Mouse (Mus musculus) right cerebral cortex, postnatal 4 days (tissue): ENCODE results near the gene Chic2.

Experiments
- DNase-seq: peaks from one replicate; pipeline ENCODE4 v3.0.0-alpha.2; 2022

Chic2 gene

DNA sequence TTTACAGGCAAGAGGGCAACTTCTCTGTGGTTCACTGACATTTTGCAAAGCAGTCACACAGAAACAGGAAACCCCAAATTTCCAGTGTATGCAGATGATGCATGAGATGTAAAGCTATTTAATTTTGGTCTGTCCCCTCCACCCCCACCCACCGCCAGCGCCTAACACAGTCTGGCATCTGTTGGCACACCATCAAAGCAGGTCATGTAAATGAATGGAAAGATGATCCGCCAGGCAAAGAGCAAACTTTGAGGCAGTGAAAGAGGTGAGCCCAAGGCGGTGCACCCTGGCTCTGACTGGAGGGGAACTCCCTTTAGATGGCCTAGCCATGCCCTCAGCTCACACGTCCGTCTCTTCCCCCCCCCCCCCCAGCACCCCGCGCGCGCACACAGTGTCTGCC, 22.1 kb upstream of the Chic2 start:
- no peak for DNase-seq

DNA sequence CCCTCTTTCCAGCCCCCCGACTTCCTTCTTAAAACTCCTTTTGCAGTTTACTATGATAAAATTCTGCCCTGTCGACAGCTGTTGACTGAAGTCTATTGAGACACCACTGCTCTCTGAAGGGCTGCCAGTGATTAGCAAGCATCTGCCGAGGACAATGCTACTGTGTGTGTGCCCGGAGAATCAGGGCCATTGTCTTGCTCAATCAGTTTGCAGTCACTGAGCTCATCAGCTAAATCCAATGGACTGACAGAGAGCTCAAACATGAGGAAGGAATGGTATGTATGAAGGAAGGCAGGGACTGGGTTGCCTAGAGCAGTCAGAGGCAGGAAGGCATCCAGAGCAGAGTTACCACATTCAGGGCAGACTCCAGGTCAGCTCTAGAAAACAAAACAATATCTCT, 18.6 kb upstream of the Chic2 start:
- no peak for DNase-seq

DNA sequence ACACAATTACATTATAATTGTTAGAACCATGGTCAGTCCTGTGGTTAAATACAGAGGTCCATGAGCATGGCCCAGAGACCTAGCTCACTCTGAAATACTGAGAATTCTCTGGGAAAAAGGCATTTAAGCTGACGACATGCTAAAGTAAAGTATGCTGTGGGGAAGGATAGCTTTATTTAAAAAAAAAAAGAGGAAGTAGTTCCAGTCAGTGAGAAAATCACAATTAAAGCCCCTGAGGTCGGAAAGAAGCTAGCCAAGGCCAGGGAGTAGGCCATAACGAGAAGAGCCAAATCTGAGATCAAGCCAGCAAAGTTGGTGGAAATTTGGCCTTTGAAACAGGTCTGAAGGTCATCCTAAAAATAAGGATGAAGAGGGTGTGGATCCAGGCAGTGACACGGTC, 6.5 kb upstream of the Chic2 start:
- no peak for DNase-seq

DNA sequence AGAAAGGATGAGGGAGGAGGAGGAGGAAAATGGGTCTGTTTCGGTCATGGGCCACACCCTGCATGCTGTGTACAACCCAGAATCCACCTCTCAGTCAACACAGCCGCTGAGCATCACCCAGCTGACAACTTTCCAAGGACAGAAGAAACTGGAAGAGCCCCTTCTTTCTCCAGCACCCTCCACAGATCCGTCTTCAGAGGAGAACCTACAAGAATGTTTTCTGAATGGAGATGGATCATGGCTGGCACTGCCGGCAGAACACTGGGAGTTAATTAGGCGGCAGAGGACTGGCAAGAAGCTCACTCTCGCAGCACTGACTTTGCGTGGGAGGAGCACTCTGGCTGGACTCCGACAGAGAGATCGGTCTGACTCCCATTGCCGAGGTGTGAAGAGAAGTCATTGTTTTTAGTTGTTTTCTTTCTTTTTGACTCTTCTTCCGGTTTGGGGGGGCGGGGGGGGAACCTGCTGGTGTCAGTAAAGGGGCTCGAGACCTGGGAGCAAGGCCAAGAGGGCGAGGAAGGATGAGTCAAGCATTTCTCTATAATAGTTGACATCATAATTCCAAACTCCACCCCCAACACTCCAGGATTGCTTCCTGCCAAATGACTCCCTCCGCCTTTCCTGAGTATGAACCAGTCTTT, 2.2 kb upstream of the Chic2 start:
- DNase-seq: no peak

DNA sequence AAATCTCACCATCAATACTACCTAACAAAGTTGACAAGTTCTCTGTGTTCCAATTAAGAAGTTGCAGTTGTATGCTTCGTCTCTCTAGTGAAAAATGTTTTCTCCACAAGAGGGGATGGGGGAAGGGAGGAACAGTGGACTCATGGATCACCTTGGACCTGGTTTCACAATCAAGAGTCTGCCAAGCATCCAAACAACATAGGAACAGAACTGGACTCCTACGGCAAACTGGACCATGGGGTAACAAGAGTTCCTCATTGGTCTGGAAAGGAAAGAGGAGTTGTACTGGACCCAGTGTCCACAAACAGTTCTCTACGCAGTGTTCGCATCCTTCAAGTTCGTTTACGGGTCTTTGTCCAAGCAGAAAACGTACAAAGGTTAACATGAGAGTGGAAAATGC, 797 bp upstream of the Chic2 start:
- no peak for DNase-seq

DNA sequence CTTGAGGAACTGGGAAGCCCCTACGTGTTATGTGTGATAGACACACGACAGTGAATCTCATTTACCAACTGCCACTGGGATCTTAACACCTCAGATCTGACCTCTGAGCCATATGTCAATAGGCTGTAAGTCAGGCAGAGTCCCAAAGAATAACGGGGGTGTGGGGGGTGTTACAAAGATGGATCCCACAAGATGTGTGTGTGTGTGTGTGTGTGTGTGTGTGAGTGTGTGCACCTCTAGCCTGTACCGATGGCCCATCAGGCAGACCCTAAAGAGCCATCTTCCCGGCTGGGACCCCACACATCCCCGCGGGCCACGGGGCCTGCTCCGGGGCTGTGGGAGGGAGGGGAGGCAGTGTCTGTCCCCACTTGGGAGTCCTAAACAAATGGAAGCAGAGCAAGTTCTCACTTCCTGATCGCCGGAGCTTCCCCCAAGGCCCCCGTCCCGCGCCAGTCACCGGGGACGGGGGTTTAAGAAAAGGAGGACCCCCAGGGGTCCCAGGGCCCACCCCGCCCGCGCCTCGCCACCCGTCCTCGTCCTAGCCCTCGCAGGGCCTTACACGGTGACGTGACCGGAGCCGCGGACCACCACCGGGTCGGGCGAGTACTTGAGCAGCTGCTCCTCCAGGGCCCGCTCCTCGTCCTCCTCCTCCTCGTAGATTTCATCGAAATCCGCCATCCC, 813 bp downstream of the Chic2 start:
- peak; percentile 52 for DNase-seq

DNA sequence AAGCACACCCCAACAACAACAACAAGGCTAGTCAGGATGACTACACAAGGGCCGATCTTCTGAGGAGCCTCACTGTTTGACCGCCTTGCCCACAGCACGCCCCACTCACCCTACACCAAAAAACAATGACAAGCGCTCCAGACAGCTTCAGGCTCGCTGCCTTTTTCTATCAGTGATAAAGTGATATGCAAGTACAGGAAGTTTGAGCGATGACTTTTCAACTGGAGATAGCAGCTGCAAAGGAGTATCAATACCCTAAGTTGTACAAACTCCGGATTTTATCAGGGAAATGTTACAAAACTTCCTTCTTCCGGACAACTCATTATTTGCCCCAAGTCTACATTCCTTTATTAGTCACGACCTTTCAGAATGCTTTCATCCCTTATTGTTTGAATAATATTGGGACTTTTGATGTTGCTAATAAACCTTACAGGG, 1.5 kb downstream of the Chic2 start:
- no peak for DNase-seq

DNA sequence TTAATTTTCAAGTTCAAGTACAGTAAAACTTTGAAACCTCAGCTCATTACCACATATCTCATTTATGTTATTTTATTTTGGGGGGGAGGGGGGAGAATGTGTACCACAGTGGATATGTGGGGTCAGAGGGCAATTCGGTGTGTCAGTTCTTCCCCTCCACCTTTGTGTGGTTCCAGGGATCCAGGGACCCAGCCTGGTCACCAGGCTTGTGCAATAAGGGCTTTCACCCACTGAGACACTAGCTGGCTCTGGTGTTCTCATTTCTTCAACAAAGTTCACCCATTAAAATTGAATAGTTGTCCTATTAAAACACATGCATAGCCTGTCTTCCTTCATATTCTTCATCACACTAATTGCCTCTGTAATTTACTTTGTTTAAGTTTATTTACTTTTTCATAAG, 5.3 kb downstream of the Chic2 start:
- DNase-seq: no peak

DNA sequence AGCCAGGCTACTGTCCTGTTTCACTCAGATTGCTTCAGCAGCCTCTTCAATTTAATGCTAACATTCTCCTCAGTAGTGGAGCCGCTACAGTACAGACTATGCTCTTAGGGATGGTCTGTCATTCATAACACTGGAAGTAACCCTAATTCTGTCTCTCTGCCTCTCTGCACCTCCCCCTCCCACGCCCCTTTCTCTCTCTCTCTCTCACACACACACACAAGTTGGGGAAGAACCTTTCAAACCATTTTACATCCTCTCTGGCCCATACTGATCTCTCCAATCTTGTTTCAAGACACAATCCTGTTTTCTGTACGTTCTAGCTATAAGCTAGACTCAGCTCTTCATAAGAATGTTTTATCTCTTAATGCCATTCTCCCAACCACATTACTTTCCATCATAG, 9.1 kb downstream of the Chic2 start:
- no peak for DNase-seq

DNA sequence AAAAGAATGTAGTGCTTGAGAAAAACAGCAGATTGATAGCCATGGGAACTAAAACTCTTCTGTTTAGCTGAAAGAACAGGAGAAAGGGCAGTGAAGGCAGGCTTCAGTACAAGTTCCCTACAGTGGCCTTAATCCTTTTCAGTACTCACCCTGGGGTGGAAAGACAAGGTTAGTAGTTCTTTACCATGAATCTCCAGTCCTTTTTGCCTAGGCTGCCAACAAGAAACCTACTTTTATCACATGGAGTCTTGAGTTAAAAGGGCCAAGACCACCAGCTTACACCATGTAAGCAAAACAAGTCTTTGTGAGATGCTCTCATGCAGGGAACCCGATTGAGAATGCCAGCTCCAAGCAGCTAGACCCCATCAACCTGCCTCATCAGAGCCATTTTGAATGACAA, 29.8 kb downstream of the Chic2 start:
- no peak for DNase-seq

DNA sequence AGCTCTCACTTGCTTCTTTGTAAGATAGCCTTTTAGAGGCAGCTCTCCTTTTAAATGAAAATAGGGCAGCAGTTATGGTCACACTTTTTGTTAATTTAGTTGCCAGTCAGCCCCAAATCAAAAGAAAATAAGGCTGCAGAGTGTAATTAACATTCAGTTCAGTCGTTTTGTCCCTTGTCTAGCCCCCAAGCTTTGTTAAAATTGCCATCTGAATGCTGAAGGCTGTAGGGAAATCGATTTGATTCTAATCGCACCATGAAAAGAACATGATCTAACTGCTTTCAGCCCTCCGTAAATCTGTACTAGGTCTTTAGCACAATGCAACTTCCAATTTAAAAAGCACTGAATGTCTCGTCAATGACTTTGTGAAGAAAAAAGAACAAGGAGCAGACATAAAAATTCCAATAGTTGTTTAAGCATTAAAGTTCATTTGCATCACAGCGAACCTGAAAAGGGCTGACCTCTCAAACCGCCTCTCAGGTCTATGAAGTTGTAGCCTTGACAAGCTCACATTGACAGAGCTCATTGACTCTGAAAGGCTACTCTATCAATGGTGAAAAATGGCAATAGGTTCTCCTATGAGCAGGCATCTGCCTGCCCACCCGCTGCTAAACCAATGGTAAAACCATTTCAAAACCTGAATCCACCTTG, 31.7 kb downstream of the Chic2 start:
- no peak for DNase-seq

DNA sequence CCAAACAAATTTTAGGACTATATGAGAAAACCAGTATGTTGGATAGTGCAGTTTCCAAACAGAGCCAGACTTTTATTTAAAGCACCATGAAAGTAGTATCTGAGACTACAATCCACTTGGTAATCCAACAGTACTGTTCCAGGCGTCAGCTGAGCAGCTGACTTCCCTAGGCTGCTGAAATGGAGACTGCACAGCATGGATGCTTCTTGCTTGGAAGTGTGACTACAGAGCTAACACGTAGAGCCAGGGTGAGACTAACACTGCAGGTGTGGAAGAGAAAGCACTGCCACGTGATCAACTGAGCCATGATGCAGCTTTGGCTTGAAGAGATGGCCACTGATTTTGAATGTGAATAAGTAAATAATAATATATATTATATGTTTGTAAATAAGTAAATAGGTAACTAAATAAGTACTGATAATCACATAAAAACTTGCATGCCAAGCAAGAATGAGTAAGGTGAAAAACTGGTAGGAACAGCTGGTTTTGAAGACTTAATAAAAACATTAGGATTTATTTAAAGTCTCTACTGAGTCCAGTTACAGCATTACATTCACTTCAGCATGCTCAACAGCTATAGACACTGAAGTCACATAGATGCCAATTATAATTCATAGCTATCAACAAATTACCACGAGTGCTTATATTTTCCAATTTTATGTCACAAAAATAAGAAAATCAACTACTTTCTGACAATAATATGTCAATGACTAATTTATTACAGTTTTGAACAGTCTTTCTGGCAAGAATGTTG, 32.4 kb downstream of the Chic2 start:
- no peak for DNase-seq

DNA sequence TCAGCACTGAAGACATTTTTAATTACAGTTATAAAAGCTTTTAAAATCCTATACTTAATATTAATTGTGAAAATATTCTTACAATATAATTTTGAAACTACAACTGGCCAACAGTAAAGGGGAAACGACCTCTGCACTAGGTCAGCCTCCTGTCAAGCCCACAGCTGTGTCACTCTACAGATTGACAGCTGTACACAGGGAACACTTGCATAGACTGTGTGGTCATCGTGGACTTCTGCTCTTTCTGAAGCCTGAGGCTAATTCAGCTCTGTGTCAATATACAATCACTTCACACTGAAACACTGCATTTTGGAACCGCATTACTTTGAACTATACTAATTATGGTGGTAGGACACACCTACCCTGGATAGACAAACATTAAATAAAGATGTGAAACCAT, 39.8 kb downstream of the Chic2 start:
- no peak for DNase-seq

DNA sequence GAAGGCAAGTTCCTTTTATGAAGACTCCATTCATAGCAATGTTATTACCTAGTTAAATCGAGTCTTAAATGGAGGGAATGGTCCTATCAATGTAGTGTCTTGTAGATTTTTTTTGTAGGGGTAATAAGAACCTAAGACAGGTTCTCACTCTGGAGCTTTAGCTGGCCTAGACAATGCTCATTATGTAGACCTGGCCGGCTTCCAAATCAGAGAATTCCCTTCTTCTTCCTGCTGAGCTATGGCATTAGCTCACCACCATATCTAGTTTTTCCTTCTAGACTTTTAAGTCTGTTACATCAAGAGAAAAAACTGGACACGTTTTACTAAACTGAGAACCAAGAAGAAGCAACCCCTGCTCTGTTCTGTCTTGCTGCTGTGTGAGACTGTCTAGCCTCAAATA, 42.5 kb downstream of the Chic2 start:
- DNase-seq: no peak

DNA sequence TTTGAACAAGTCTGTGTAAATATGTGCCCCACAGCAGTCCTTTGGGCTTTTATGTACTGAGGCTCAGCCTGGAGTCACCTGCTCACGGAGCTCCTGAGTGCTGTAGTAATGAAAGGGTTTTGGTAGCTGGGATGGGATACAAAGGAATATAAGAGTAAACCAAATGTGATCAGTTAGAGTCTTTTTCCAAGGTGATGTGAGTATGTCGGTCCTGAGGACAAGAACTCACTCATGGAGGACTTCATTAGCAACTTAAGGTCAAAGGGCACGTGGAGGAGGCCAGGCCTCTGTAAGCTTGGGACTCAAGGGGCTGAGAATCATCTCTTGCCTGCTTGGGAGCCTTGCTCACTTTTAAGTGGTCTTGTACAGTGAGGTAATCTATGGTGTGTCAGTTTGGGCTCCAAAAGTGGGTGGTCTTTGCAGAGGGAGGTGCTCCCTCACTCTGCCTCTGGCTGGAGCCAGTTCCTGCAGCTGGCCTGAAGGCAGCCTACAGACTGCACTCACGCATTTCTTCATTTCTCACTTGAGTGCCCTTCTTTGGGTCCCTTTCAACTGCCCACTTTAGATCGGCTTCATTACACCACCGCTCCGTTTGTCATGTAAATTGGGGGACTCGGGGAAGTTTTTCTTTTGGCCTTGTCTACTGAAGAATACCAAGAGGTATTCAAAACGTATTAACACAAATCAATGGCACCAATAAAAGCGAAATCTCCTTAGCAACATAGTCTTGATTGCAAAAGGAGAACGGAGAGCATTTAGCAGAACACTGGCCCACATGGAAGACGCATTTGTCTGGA, 45.7 kb downstream of the Chic2 start:
- DNase-seq: no peak

DNA sequence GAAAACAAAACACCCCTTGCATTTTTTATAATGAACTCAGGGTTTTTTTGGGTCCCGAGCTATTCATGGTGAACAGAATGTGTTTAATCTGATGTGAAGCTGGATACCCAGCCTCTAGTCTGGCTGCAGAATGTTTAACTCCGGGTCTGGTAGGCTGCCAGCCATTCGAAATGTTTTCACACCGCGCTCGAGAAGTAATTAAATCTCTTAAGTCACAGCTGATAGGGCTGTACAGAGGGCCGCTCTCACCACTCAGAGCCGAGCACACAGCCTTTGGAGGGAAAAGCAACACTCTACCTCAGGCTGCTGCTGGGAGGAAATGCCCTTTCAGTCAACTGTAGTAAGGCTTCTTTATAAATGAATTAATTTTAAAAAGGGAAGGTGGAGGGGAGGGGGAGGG, 49.6 kb downstream of the Chic2 start:
- peak; percentile 82 for DNase-seq

DNA sequence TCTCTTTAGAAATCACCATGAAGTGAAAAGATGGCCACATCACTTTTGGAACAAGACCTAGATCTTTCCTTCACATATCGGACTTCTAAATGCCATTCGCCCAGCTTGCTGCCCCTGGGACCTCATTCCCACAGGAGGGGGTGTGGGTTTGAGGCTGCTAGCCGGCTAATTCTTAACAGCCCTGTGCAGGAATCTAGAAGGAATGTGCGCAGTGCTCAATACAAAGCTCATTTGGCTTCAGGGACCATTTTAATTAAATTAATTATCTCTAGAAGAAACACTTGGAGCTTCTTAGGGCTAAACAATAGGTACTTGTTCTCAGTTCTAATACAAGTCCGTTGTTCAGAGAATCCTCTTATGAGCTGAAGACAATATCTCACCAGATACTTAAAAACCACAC, 60.5 kb downstream of the Chic2 start:
- no peak for DNase-seq

DNA sequence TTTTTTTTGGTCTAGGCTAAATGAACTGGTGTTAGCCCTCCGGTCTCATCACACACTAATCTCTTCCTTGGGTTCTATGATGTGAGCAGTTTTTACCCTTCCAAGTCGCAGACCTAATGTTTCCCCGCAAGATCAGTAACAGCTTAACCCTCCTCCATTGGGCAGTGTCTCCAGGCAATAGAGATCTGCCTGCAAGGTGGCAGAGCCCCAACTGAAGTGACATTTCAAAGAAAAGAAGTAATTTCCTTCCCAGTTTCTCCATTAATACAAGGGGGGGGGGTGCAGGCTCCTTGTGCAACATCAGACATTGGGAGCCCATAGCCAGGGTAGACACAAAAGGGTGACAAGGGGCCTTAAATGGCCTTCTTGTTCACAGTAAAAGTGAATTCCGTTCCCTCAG, 64.0 kb downstream of the Chic2 start:
- DNase-seq: no peak

DNA sequence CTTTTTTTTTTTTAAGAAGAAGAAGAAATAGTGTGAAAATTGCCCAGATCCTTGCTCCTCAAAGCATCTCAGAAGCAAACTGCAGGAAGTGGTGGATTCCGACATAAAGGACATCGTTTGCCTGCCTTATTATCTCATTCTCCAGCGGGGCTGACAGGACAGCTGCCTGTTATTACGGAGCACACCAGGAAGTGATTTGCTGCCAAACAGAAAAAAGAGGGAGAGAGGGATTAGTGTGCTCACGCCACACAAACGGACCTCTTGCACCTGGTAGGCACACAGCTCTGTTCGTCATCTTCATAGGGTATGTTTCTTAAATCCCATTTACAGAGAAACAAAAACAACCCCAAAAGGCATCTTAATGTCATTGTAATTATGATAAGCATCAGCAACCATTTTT, 64.4 kb downstream of the Chic2 start:
- no peak for DNase-seq

DNA sequence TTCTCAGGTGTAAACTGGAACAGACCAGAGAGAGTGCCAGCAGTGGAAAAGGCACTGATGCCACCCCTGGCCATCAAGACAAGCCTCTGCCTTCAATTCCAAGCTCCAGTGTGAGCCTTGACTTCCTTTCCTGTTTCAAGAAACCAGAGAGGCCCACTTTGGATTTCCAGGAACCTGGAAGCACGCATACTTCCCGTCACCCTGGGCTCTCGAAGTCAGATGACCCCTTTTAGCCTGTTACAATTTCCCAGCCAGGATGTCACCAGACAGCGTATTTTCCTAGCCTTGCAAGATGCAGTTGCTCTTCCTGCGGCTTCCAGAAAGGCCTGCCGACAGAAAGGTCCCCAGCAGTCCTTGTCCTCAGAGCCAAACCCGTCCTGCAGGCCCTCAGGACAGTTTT, 65.0 kb downstream of the Chic2 start:
- DNase-seq: no peak

DNA sequence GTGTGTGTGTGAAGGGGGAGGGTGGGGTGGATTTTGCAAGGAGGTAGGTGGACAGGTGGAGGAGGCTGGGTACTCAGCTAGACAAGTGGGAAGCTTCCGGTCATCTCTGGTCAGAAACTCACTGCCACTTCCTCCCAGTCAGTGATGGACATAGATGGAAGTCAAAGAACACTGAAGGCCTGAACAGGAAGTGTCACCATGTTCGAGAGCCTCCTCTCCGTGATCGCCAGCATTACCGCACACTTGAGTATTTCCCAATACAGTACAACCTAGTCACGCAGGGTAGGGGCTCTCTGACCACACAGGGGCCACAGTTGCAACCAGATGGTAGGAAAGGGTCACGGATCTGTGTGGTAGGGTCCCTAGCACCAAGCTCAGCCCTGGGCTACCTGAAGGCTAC, 69.1 kb downstream of the Chic2 start:
- DNase-seq: no peak

DNA sequence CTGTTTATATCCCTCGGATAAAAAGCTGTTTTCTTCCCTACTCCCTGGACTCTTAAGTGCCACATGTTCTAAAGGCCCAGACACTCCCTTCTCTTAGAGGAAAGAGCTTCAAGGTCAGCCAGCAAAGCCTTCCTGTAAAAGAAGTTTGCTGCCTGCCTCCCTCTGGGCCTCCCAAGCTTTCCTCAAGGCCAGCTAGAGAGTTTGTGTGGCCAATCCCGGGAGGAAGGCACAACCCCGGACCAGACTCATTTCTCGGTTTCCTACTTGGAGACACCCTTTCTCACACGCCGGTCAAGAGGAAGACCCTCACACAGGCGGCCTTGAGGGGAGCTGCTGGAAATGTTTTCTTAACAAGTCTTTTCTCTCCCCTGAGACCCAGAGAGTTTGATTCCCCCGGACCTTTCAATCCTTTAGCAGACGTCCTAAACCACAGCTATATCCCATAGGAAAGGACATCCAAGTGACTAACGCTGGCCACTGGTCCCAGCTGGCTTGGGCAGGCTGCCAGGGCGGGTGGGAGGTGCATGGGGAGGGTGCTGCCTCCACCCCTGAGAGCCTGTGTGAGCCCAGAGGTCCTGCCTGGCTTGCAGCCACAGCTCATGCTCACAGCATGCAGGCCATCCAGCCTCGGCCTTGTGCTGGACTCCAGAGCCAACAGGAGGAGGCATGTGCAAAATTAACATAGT, 69.7 kb downstream of the Chic2 start:
- DNase-seq: peak; percentile 70
